Mouse (Mus musculus): ENCODE results near the gene Sox6. TPM values are rescaled to one million over a fixed set of nuclear protein-coding genes. Genes with fewer than 3 reads are reported as not detected.
A peak's percentile ranks its signal among the peaks of the same experiment; 100 is the strongest.

Gene Sox6
- polyA plus RNA-seq, 1 experiment from 2014 or later: 79.3 TPM

GRCm38 (mm10) chr7:115604883-115605282 is 433.7 kb downstream of the Sox6 start:
- no peak overlapping the region for H3K9ac ChIP-seq (ENCODE audit: low read length)
- WGBS: 70% methylated on average over 7 of the region's 7 CpGs
- H3K27me3 ChIP-seq (ENCODE audit: control insufficient read depth, insufficient read depth, low read length): no peaks in the 10 kb centered on the region
- DNase-seq (ENCODE audit: low spot score) (no peak), ATAC-seq (ENCODE audit: insufficient read depth, low FRiP score, low TSS enrichment) (no peak)
- H3K4me3 ChIP-seq (ENCODE audit: low read depth, low read length): no peak overlapping the region
- no peak overlapping the region for H3K27ac ChIP-seq (ENCODE audit: low read depth, low read length)
- no peaks in the 10 kb centered on the region for H3K9me3 ChIP-seq (ENCODE audit: control insufficient read depth, low read length)
- no peaks in the 10 kb centered on the region for H3K36me3 ChIP-seq (ENCODE audit: control insufficient read depth, insufficient read depth, low read length)
- no peaks in the 10 kb centered on the region for H3K4me1 ChIP-seq (ENCODE audit: control insufficient read depth, insufficient read depth, low read length)
- H3K4me2 ChIP-seq (ENCODE audit: low read depth): no peak overlapping the region

- H3K9me3 ChIP-seq (ENCODE audit: control insufficient read depth, low read length): no peaks in the 10 kb centered on the region
- 50% methylated on average over 6 of the region's 6 CpGs for WGBS
- ATAC-seq (ENCODE audit: insufficient read depth, low FRiP score, low TSS enrichment) (no peak), DNase-seq (ENCODE audit: low spot score) (no peak)
- H3K9ac ChIP-seq (ENCODE audit: low read length): no peak overlapping the region
- no peaks in the 10 kb centered on the region for H3K4me1 ChIP-seq (ENCODE audit: control insufficient read depth, insufficient read depth, low read length)
- H3K27ac ChIP-seq (ENCODE audit: low read depth, low read length): no peak overlapping the region
- no peaks in the 10 kb centered on the region for H3K27me3 ChIP-seq (ENCODE audit: control insufficient read depth, insufficient read depth, low read length)
- no peak overlapping the region for H3K4me3 ChIP-seq (ENCODE audit: low read depth, low read length)
- H3K4me2 ChIP-seq (ENCODE audit: low read depth): no peak overlapping the region
- H3K36me3 ChIP-seq (ENCODE audit: control insufficient read depth, insufficient read depth, low read length): no peaks in the 10 kb centered on the region
Measured at GRCm38 (mm10) chr7:115597376-115597775, 441.2 kb downstream of the Sox6 start.

- Histone ChIP-seq H3K27ac (ENCODE audit: low read depth, low read length) (no peak overlapping the region), H3K9ac (ENCODE audit: low read length) (no peak overlapping the region), H3K4me3 (ENCODE audit: low read depth, low read length) (no peak overlapping the region), H3K9me3 (ENCODE audit: control insufficient read depth, low read length) (no peaks in the 10 kb centered on the region), H3K36me3 (ENCODE audit: control insufficient read depth, insufficient read depth, low read length) (no peaks in the 10 kb centered on the region), H3K27me3 (ENCODE audit: control insufficient read depth, insufficient read depth, low read length) (no peaks in the 10 kb centered on the region), H3K4me2 (ENCODE audit: low read depth) (no peak overlapping the region), H3K4me1 (ENCODE audit: control insufficient read depth, insufficient read depth, low read length) (no peaks in the 10 kb centered on the region)
- ATAC-seq (ENCODE audit: insufficient read depth, low FRiP score, low TSS enrichment) (no peak), DNase-seq (ENCODE audit: low spot score) (no peak)
- WGBS: 80% methylated on average over 7 of the region's 7 CpGs
Measured at GRCm38 (mm10) chr7:115580461-115580860, 458.1 kb downstream of the Sox6 start.

- 86% methylated on average over 3 of the region's 3 CpGs for WGBS
- H3K9me3 ChIP-seq (ENCODE audit: control insufficient read depth, low read length): no peaks in the 10 kb centered on the region
- ATAC-seq (ENCODE audit: insufficient read depth, low FRiP score, low TSS enrichment): no peak
Measured at GRCm38 (mm10) chr7:115579826-115580225, 458.8 kb downstream of the Sox6 start.

GRCm38 (mm10) chr7:115576387-115576786 is 462.2 kb downstream of the Sox6 start:
- no peak overlapping the region for H3K4me2 ChIP-seq (ENCODE audit: low read depth)
- ATAC-seq (ENCODE audit: insufficient read depth, low FRiP score, low TSS enrichment) (no peak), DNase-seq (ENCODE audit: low spot score) (no peak)
- H3K27ac ChIP-seq (ENCODE audit: low read depth, low read length): no peak overlapping the region
- WGBS: 83% methylated on average over 1 of the region's 1 CpGs
- H3K27me3 ChIP-seq (ENCODE audit: control insufficient read depth, insufficient read depth, low read length): no peaks in the 10 kb centered on the region
- no peak overlapping the region for H3K4me3 ChIP-seq (ENCODE audit: low read depth, low read length)
- H3K4me1 ChIP-seq (ENCODE audit: control insufficient read depth, insufficient read depth, low read length): no peaks in the 10 kb centered on the region
- no peaks in the 10 kb centered on the region for H3K36me3 ChIP-seq (ENCODE audit: control insufficient read depth, insufficient read depth, low read length)
- no peaks in the 10 kb centered on the region for H3K9me3 ChIP-seq (ENCODE audit: control insufficient read depth, low read length)
- no peak overlapping the region for H3K9ac ChIP-seq (ENCODE audit: low read length)

More at GRCm38 (mm10) chr7:115579826-115580225, 458.8 kb downstream of the Sox6 start:
- no peak overlapping the region for H3K27ac ChIP-seq (ENCODE audit: low read depth, low read length)
- H3K4me3 ChIP-seq (ENCODE audit: low read depth, low read length): no peak overlapping the region
- no peaks in the 10 kb centered on the region for H3K27me3 ChIP-seq (ENCODE audit: control insufficient read depth, insufficient read depth, low read length)
- DNase-seq (ENCODE audit: low spot score): no peak
- no peak overlapping the region for H3K4me2 ChIP-seq (ENCODE audit: low read depth)
- no peak overlapping the region for H3K9ac ChIP-seq (ENCODE audit: low read length)
- no peaks in the 10 kb centered on the region for H3K4me1 ChIP-seq (ENCODE audit: control insufficient read depth, insufficient read depth, low read length)
- no peaks in the 10 kb centered on the region for H3K36me3 ChIP-seq (ENCODE audit: control insufficient read depth, insufficient read depth, low read length)

- Histone ChIP-seq H3K4me2 (ENCODE audit: low read depth) (no peak overlapping the region), H3K9ac (ENCODE audit: low read length) (no peak overlapping the region), H3K4me1 (ENCODE audit: control insufficient read depth, insufficient read depth, low read length) (no peaks in the 10 kb centered on the region; the same call in 1 of the 2 replicates), H3K4me3 (ENCODE audit: low read depth, low read length) (no peak overlapping the region), H3K36me3 (ENCODE audit: control insufficient read depth, insufficient read depth, low read length) (no peaks in the 10 kb centered on the region), H3K9me3 (ENCODE audit: control insufficient read depth, low read length) (no peaks in the 10 kb centered on the region), H3K27ac (ENCODE audit: low read depth, low read length) (no peak overlapping the region), H3K27me3 (ENCODE audit: control insufficient read depth, insufficient read depth, low read length) (no peaks in the 10 kb centered on the region)
- DNase-seq (ENCODE audit: low spot score) (no peak), ATAC-seq (ENCODE audit: insufficient read depth, low FRiP score, low TSS enrichment) (no peak)
- WGBS: 60% methylated on average over 1 of the region's 1 CpGs
Measured at GRCm38 (mm10) chr7:115574834-115575233, 463.8 kb downstream of the Sox6 start.

GRCm38 (mm10) chr7:115568821-115569240 is 469.8 kb downstream of the Sox6 start:
- WGBS: 8% methylated on average over 9 of the region's 9 CpGs
- DNase-seq (ENCODE audit: low spot score): peak; percentile 85
- Histone ChIP-seq H3K9me3 (ENCODE audit: control insufficient read depth, low read length) (no peaks in the 10 kb centered on the region), H3K27me3 (ENCODE audit: control insufficient read depth, insufficient read depth, low read length) (no peaks in the 10 kb centered on the region), H3K4me2 (ENCODE audit: low read depth) (peak overlapping the region; percentile 31), H3K27ac (ENCODE audit: low read depth, low read length) (peak overlapping the region; percentile 86), H3K36me3 (ENCODE audit: control insufficient read depth, insufficient read depth, low read length) (no peaks in the 10 kb centered on the region), H3K4me3 (ENCODE audit: low read depth, low read length) (no peak overlapping the region), H3K9ac (ENCODE audit: low read length) (no peak overlapping the region; the same call in 1 of the 2 replicates), H3K4me1 (ENCODE audit: control insufficient read depth, insufficient read depth, low read length) (peaks cover 14% of the 10 kb centered on the region)
- peak; percentile 89 for ATAC-seq (ENCODE audit: insufficient read depth, low FRiP score, low TSS enrichment)

- Histone ChIP-seq H3K4me3 (ENCODE audit: low read depth, low read length) (no peak overlapping the region), H3K4me1 (ENCODE audit: control insufficient read depth, insufficient read depth, low read length) (peaks cover 19% of the 10 kb centered on the region), H3K9ac (ENCODE audit: low read length) (peak overlapping the region; percentile 26; the same call in 1 of the 2 replicates), H3K27ac (ENCODE audit: low read depth, low read length) (peak overlapping the region; percentile 86), H3K27me3 (ENCODE audit: control insufficient read depth, insufficient read depth, low read length) (no peaks in the 10 kb centered on the region), H3K4me2 (ENCODE audit: low read depth) (peak overlapping the region; percentile 31), H3K9me3 (ENCODE audit: control insufficient read depth, low read length) (no peaks in the 10 kb centered on the region), H3K36me3 (ENCODE audit: control insufficient read depth, insufficient read depth, low read length) (no peaks in the 10 kb centered on the region)
- ATAC-seq (ENCODE audit: insufficient read depth, low FRiP score, low TSS enrichment) (peak; percentile 24), DNase-seq (ENCODE audit: low spot score) (peak; percentile 70)
- whole genome bisulfite sequencing: 40% methylated on average over 11 of the region's 11 CpGs
Measured at GRCm38 (mm10) chr7:115568301-115568700, 470.3 kb downstream of the Sox6 start.

- no peaks in the 10 kb centered on the region for H3K36me3 ChIP-seq (ENCODE audit: control insufficient read depth, insufficient read depth, low read length)
- no peaks in the 10 kb centered on the region for H3K9me3 ChIP-seq (ENCODE audit: control insufficient read depth, low read length)
- H3K9ac ChIP-seq (ENCODE audit: low read length): no peak overlapping the region
- ATAC-seq (ENCODE audit: insufficient read depth, low FRiP score, low TSS enrichment) (no peak), DNase-seq (ENCODE audit: low spot score) (no peak)
- no peaks in the 10 kb centered on the region for H3K27me3 ChIP-seq (ENCODE audit: control insufficient read depth, insufficient read depth, low read length)
- 96% methylated on average over 2 of the region's 2 CpGs for WGBS
- H3K4me3 ChIP-seq (ENCODE audit: low read depth, low read length): no peak overlapping the region
- H3K4me1 ChIP-seq (ENCODE audit: control insufficient read depth, insufficient read depth, low read length): peaks cover 24% of the 10 kb centered on the region
- H3K27ac ChIP-seq (ENCODE audit: low read depth, low read length): no peak overlapping the region
- no peak overlapping the region for H3K4me2 ChIP-seq (ENCODE audit: low read depth)
Measured at GRCm38 (mm10) chr7:115566818-115567217, 471.8 kb downstream of the Sox6 start.

Data from neural tube, embryonic 11.5 days (tissue).